In the genomic region with DNA sequence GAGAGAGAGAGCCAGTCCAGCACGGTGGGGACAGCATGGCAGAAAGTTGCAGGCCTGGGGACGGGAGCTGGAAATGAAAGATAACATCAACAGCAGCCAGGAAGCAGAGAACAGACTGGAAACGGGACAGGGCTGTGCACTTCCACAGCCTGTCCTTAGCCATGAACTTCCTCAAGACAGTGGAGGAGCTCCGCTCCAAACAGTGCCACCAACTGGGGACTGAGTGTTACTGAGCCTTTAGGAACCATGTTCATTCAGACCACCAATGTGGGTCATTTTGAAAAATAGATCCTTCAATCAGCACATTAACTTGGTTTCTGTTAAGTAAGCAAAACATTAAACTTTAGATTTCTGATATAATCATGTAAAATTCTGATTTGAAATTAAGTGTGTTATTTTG, we compare ENCODE assay signal across 9 mouse cellular contexts. TPM values are rescaled to one million over a fixed set of nuclear protein-coding genes. Genes with fewer than 3 reads are reported as not detected.
DNase-seq lines count a peak whose midpoint lies in the region; ATAC-seq and TF ChIP-seq lines count a peak whose summit lies in the region.
"Had no signal": no experiment of that assay in that cellular context is flagged by ENCODE, and none has a peak within 500 bp of the region (broad histone marks: within the 10 kb centered on the region; RNA-seq: fewer than 3 reads in every experiment).

No protein-coding gene starts in this region.

- H3K4me1 ChIP-seq in heart, embryonic 15.5 days (replicated peaks), result peaks cover 8% of the 10 kb centered on the region
- no peaks in the 10 kb centered on the region; the same call in 1 of the 2 replicates for H3K4me1 ChIP-seq in embryonic facial prominence, embryonic 11.5 days (ENCODE audit: control insufficient read depth, insufficient read depth, low read length)
- 0 out of 2 replicates have a peak, but pooled peaks cover 2% of the 10 kb centered on the region for H3K4me1 ChIP-seq in stomach, postnatal 0 days (replicated peaks; ENCODE audit: control insufficient read depth, insufficient read depth)

- no peaks in the 10 kb centered on the region for H3K27me3 ChIP-seq in heart, embryonic 15.5 days
- no peaks in the 10 kb centered on the region for H3K27me3 ChIP-seq in embryonic facial prominence, embryonic 11.5 days (ENCODE audit: control insufficient read depth, insufficient read depth, low read length)
- H3K27me3 ChIP-seq in stomach, postnatal 0 days (ENCODE audit: control insufficient read depth, insufficient read depth, low read length), result no peaks in the 10 kb centered on the region
- H3K27me3 ChIP-seq: limb, embryonic 12.5 days had no signal

- no peak for ATAC-seq in heart, embryonic 15.5 days (replicated peaks; ENCODE audit: insufficient number of reproducible peaks, insufficient read depth, low FRiP score, low read depth)
- no peak for ATAC-seq in embryonic facial prominence, embryonic 11.5 days (replicated peaks; ENCODE audit: insufficient number of reproducible peaks, low FRiP score, low TSS enrichment, low read depth)
- no peak for ATAC-seq in stomach, postnatal 0 days (ENCODE audit: low FRiP score, low TSS enrichment)
- ATAC-seq in erythroid progenitor cell, adult 5-6 weeks (replicated peaks; ENCODE audit: low FRiP score, poor library complexity, severe bottlenecking), result no peak

- DNase-seq in heart, postnatal 25 days (ENCODE audit: low spot score), result no peak
- peak; percentile 21 for DNase-seq in right cerebral cortex, postnatal 14 days
- no peak for DNase-seq in right cerebral cortex, postnatal 25 days
- DNase-seq in embryonic facial prominence, embryonic 11.5 days (ENCODE audit: low spot score), result peak; percentile 61
- DNase-seq in stomach, postnatal 0 days (ENCODE audit: low spot score), result peak; percentile 24
- no peak for DNase-seq in cerebellum, adult 9-11 months

- intact Hi-C loops in heart, postnatal 25 days (cut with DNase I), result loop anchor here (5.0 kb wide), 1 partner anchor 690 kb away; no protein-coding TSS in a partner anchor

- no peak overlapping the region for H3K4me3 ChIP-seq in heart, embryonic 15.5 days
- no peak overlapping the region for H3K4me3 ChIP-seq in embryonic facial prominence, embryonic 11.5 days (ENCODE audit: low read depth, low read length)
- H3K4me3 ChIP-seq in stomach, postnatal 0 days (ENCODE audit: low read depth, low read length), result no peak overlapping the region
- H3K4me3 ChIP-seq: limb, embryonic 12.5 days had no signal

- H3K4me2 ChIP-seq in heart, embryonic 15.5 days, result peak overlapping the region; percentile 20; the same call in 1 of the 2 replicates
- H3K4me2 ChIP-seq in embryonic facial prominence, embryonic 11.5 days (ENCODE audit: low read depth, low read length), result no peak overlapping the region
- H3K4me2 ChIP-seq in stomach, postnatal 0 days (replicated peaks; ENCODE audit: low read depth), result no peak overlapping the region
- H3K4me2 ChIP-seq: limb, embryonic 12.5 days had no signal

- WGBS in heart, embryonic 15.5 days, result 13% methylated on average over 4 of the region's 4 CpGs
- WGBS in embryonic facial prominence, embryonic 11.5 days, result 38% methylated on average over 4 of the region's 4 CpGs
- WGBS in stomach, postnatal 0 days, result 30% methylated on average over 4 of the region's 4 CpGs

- H3K27ac ChIP-seq in heart, embryonic 15.5 days, result no peak overlapping the region
- H3K27ac ChIP-seq in embryonic facial prominence, embryonic 11.5 days (replicated peaks; ENCODE audit: low read depth, low read length), result no peak overlapping the region
- no peak overlapping the region for H3K27ac ChIP-seq in stomach, postnatal 0 days (replicated peaks)
- H3K27ac ChIP-seq: limb, embryonic 12.5 days had no signal

- no peaks in the 10 kb centered on the region for H3K9me3 ChIP-seq in heart, embryonic 15.5 days (replicated peaks)
- no peaks in the 10 kb centered on the region for H3K9me3 ChIP-seq in embryonic facial prominence, embryonic 11.5 days (replicated peaks; ENCODE audit: control insufficient read depth, low read length)
- H3K9me3 ChIP-seq in stomach, postnatal 0 days (ENCODE audit: control insufficient read depth, low read length), result no peaks in the 10 kb centered on the region
- H3K9me3 ChIP-seq: limb, embryonic 12.5 days had no signal

- TF ChIP-seq EP300 in stomach, postnatal 0 days (optimal IDR thresholded peaks at IDR 0.05), result no peak

- peak; percentile 74 for TF ChIP-seq CTCF in stomach, postnatal 0 days (IDR thresholded peaks at IDR 0.05; ENCODE audit: low read depth)

- no peak overlapping the region for H3K9ac ChIP-seq in heart, embryonic 15.5 days
- H3K9ac ChIP-seq in embryonic facial prominence, embryonic 11.5 days (replicated peaks; ENCODE audit: low read length), result no peak overlapping the region
- H3K9ac ChIP-seq in stomach, postnatal 0 days (ENCODE audit: low read length), result no peak overlapping the region
- H3K9ac ChIP-seq: limb, embryonic 12.5 days had no signal

- H3K36me3 ChIP-seq in heart, embryonic 15.5 days, result 0 out of 2 replicates have a peak, but pooled peaks cover 6% of the 10 kb centered on the region
- no peaks in the 10 kb centered on the region for H3K36me3 ChIP-seq in embryonic facial prominence, embryonic 11.5 days (replicated peaks; ENCODE audit: control insufficient read depth, insufficient read depth, low read depth, low read length)
- H3K36me3 ChIP-seq in stomach, postnatal 0 days (ENCODE audit: control insufficient read depth, insufficient read depth, low read length), result no peaks in the 10 kb centered on the region

RNA-seq across cellular contexts. Expression of gene Map9, which starts 4.6 kb away (rescaled TPM):
- 6.9 and 7.2 TPM in 2 replicates for polyA plus RNA-seq in heart, embryonic 15.5 days (2015; fragmentation: Nextera tagmentation; extraction: Ambion mirVana)
- total RNA-seq in heart, postnatal 25 days (2021), result 1 to 10 TPM; 2.0 to 2.6 TPM
- polyA plus RNA-seq in embryonic facial prominence, embryonic 11.5 days (2014; fragmentation: Nextera tagmentation; extraction: Ambion mirVana), result 10.0 and 13.6 TPM in 2 replicates
- polyA plus RNA-seq in stomach, postnatal 0 days (2015; fragmentation: Nextera tagmentation; extraction: Ambion mirVana), result 4.7 and 5.5 TPM in 2 replicates
- not detected in 2 replicates for total RNA-seq in erythroid progenitor cell, adult 5-6 weeks (2015; ENCODE audit: low replicate concordance)
- total RNA-seq in erythroid progenitor cell, adult 5-6 weeks (2017; ENCODE audit: low replicate concordance), result not detected in 2 replicates

Comparison
In these comparisons a context has a peak if more than half of its experiments do, and no peak if none do; other contexts are left out.
1. DNase-seq: peak in right cerebral cortex, postnatal 14 days (single experiment), embryonic facial prominence, embryonic 11.5 days (single experiment) and stomach, postnatal 0 days (single experiment); none in heart, postnatal 25 days (single experiment), right cerebral cortex, postnatal 25 days (single experiment) and cerebellum, adult 9-11 months (single experiment).